Mouse (Mus musculus): ENCODE data around the gene Spaar.

GRCm38 (mm10) chr4:43733186-43733585 lies 3.4 kb downstream of the Spaar start:
- TF ChIP-seq USF1 (IDR thresholded peaks at IDR 0.05; ENCODE audit: low read depth) (no peak), POLR2A (IDR thresholded peaks at IDR 0.05; ENCODE audit: insufficient read length, low read depth) (no peak), E2F4 (IDR thresholded peaks at IDR 0.05; ENCODE audit: insufficient read depth) (no peak), MYOD1 (IDR thresholded peaks at IDR 0.05; ENCODE audit: control insufficient read depth in 1 of 3, insufficient read length in 2 of 3, low read depth in 2 of 3) (no peak), MYOG (IDR thresholded peaks at IDR 0.05; ENCODE audit: control insufficient read depth in 1 of 3, insufficient read depth in 1 of 3, insufficient read length in 2 of 3, low read depth in 2 of 3) (no peak), POLR2AphosphoS2 (IDR thresholded peaks at IDR 0.05; ENCODE audit: insufficient read length, low read depth) (no peak), CEBPB (IDR thresholded peaks at IDR 0.05; ENCODE audit: insufficient read depth, poor library complexity, severe bottlenecking) (no peak)

All from myocyte (in vitro differentiated cells).